Mouse (Mus musculus) brown adipose tissue, adult 24 weeks (tissue): ENCODE results near the gene Sh3pxd2b. TPM values are rescaled to one million over a fixed set of nuclear protein-coding genes. Genes with fewer than 3 reads are reported as not detected.
A peak's percentile ranks its signal among the peaks of the same experiment; 100 is the strongest.

Experiments used
- H3K27ac ChIP-seq: fragments of 200-500 bp; replicated peaks from 2 replicates; pipeline ENCODE4 v1.5.1; 2012; ENCODE audit warnings: low read depth, mild to moderate bottlenecking, low read length
- H3K4me1 ChIP-seq: fragments of 200-500 bp; 2 replicates; pipeline ENCODE4 v1.6.1; 2012; ENCODE audit warnings: low read length, mixed read lengths; ENCODE audit not compliant: control insufficient read depth, insufficient read depth, insufficient read length
- H3K4me3 ChIP-seq: fragments of 200-500 bp; 2 replicates; pipeline ENCODE4 v1.5.1; 2012; ENCODE audit warnings: low read depth, mild to moderate bottlenecking, low read length, moderate library complexity; ENCODE audit not compliant: insufficient read depth
- polyA plus RNA-seq: library from polyadenylated mRNA; stranded (reverse); fragments of >200 nt; gene quantifications from 2 replicates; pipeline ENCODE4 v1.2.4, GENCODE M21; 2012; ENCODE audit not compliant: missing spikeins, insufficient read depth, insufficient read length

The Sh3pxd2b gene
- polyA plus RNA-seq, 1 experiment: 5.6 TPM

DNA sequence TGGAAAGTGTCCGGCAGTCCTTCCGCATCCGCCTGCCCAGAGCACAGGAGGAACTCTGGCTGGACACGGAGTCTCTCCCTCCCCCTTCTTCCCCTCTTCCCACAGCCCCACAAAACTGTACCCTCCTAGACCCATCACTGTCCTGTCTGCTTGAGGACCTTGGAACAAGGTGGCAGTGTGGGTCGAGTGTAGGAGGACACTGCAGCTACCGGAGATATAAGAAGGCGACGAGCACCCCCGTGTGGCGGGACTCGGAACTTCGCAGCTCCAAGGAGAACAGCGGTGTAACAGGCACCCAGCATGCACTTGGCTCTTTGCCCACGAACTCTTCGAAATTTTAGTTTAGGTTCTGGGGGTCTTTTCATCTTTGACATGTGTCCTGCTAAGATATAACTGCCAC is 23.0 kb upstream of the Sh3pxd2b start:
- no peaks in the 10 kb centered on the region for H3K4me1 ChIP-seq
- peak overlapping the region; percentile 41 for H3K4me3 ChIP-seq
- H3K27ac ChIP-seq: no peak overlapping the region

DNA sequence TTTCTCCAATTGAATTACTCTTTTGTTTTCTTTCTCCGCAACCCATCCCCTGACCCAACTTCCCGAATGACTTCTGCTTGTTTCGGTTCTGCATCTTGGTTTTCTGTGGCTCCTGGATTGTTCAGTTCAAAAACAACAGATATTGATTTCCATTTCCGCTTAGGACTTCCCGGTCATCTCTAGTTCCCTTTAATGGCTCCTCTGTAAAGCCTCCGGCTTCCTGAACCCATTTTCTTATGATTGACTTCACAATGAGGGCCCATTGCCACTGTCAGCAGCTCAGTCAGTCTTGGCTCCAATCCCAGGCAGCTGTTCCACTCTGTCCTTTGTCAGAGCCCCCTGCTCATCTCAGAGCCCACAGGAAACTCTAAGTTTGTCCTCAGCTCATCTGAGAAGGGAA is 16.5 kb upstream of the Sh3pxd2b start:
- no peak overlapping the region for H3K4me3 ChIP-seq
- 0 out of 2 replicates have a peak overlapping the region, but pooled peaks have one; percentile 36 for H3K27ac ChIP-seq
- peaks cover 4% of the 10 kb centered on the region; the same call in 1 of the 2 replicates for H3K4me1 ChIP-seq

DNA sequence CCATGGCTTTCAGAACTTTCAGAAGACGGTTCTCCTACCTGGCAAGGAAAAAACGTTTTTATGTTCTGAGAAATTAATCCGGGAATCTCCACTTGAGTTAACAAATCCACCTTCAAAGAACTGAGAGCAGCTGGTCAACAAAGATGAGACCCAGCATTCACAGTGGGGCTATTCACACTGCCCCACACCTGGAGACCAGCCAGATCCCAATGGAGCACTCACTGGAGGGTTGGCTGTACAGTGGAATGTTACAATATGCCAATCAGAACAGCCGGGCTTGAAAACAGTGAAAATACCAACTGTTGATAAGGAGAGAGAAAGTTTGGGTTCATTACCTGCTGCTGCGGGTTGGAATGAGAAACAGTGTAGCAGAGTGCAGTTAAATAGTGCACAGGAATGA is 15.8 kb upstream of the Sh3pxd2b start:
- Histone ChIP-seq H3K27ac (peak overlapping the region; percentile 36; the same call in 1 of the 2 replicates), H3K4me3 (no peak overlapping the region), H3K4me1 (peaks cover 4% of the 10 kb centered on the region; the same call in 1 of the 2 replicates)

- no peak overlapping the region for H3K27ac ChIP-seq
- peaks cover 4% of the 10 kb centered on the region for H3K4me1 ChIP-seq
Observed at GRCm38 (mm10) chr11:32333235-32333634, 14.4 kb upstream of the Sh3pxd2b start.

GRCm38 (mm10) chr11:32336435-32336907 is 11.1 kb upstream of the Sh3pxd2b start:
- Histone ChIP-seq H3K4me3 (no peak overlapping the region), H3K4me1 (peaks cover 10% of the 10 kb centered on the region), H3K27ac (no peak overlapping the region)

More at GRCm38 (mm10) chr11:32333235-32333634, 14.4 kb upstream of the Sh3pxd2b start:
- H3K4me3 ChIP-seq: no peak overlapping the region

DNA sequence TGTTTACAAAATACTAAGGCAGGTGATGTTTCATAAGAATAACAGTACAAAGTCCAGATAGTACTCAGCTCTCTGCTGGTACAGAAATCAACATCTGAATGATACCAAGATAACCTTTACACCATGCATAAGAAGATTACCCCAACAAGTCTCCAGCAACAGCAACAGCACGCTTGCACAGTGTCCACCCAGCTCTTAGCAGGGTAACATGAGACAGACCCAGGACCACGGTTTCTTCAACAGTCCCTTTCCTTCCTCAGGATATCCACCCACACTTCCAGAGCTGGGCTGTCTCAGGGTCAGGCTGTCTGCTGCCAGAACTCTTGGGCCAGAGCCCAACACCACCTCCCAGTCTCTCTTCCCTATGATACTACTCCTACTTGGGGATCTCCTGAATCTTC is 8.5 kb upstream of the Sh3pxd2b start:
- H3K4me1 ChIP-seq: peaks cover 10% of the 10 kb centered on the region
- no peak overlapping the region for H3K27ac ChIP-seq
- H3K4me3 ChIP-seq: no peak overlapping the region

GRCm38 (mm10) chr11:32340476-32341473 is 6.8 kb upstream of the Sh3pxd2b start:
- Histone ChIP-seq H3K4me1 (peaks cover 10% of the 10 kb centered on the region), H3K4me3 (no peak overlapping the region), H3K27ac (no peak overlapping the region)

- H3K27ac ChIP-seq: no peak overlapping the region
- no peak overlapping the region for H3K4me3 ChIP-seq
- H3K4me1 ChIP-seq: peaks cover 10% of the 10 kb centered on the region
Observed at GRCm38 (mm10) chr11:32342770-32343191, 4.8 kb upstream of the Sh3pxd2b start.

DNA sequence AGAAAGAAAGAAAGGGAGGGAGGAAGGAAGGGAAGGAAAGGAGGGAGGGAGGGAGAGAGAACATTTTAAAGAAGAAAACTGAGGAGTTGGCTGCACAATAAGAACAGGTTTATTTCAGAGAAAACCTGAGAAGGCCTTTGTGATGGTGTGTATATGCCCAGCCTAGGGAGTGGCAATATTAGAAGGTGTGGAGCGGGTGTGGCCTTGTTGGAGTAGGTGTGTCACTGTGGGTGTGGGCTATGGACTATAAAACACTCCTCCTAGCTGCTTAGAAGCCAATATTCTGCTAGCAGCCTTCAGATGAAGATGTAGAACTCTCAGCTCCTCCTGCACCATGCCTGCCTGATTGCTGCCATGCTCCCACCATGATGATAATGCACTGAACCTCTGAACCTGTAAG is 4.3 kb upstream of the Sh3pxd2b start:
- H3K4me1 ChIP-seq: peaks cover 10% of the 10 kb centered on the region
- H3K4me3 ChIP-seq: no peak overlapping the region

DNA sequence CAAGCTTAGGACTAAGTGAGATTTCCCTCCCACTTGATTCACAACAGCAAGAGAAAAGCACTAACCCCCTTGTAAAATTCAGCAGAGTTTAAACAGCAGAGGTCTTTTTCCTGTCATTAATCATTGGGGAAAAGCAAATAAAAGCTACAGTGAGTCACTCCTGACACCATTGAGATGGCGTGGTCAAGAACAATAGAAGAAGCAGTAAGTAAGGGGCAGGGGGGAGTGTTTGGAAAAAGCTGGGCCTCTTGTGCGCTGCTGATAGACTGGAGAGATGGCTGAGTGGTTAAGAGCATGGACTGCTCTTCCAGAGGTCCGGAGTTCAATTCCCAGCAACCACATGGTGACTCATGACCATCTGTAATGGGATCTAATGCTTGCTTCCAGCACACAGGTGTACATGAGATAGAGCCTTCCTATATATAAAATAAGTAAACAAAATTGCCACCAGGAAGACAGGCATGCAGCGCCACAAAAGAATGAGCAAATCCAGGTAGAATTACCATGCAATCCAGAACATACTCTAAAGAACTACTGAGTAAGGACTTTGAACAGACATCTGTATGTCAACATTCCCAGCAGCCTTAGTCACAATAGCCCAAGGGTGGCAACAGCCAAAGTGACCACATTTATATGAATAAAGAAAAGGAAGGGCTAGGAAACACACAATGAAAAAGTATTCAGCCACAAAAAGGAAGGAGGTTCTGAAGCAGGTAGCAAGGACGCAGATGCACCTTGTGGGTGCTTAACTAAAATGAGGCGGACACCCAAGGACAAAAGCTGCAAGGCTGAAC is 1.9 kb upstream of the Sh3pxd2b start:
- Histone ChIP-seq H3K27ac (no peak overlapping the region), H3K4me1 (peaks cover 3% of the 10 kb centered on the region), H3K4me3 (no peak overlapping the region)

More for the DNA sequence above, 4.3 kb upstream of the Sh3pxd2b start:
- no peak overlapping the region for H3K27ac ChIP-seq

DNA sequence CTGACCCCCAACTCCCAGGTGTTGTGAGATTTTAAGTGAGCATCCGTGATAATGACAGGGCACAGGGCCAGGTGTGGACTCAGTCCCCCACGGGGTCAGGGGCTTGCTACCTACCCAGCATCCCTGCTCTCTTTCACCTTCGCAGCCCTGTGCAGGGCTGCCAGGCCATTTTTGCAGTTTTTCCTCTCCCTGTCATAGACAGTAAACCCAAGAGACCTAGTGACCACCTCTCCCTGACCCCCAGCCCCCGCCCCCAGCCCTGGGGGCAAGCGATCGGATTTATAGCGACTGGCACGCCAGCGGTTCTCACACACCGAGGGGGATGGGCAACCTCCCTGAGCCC is 385 bp upstream of the Sh3pxd2b start:
- Histone ChIP-seq H3K27ac (no peak overlapping the region), H3K4me1 (peaks cover 3% of the 10 kb centered on the region), H3K4me3 (peak overlapping the region; percentile 66)

- Histone ChIP-seq H3K4me1 (peaks cover 3% of the 10 kb centered on the region), H3K4me3 (peak overlapping the region; percentile 88), H3K27ac (peak overlapping the region; percentile 59)
Observed at GRCm38 (mm10) chr11:32348433-32349283, 1.0 kb downstream of the Sh3pxd2b start.

GRCm38 (mm10) chr11:32349284-32349953 is 1.8 kb downstream of the Sh3pxd2b start:
- Histone ChIP-seq H3K27ac (peak overlapping the region; percentile 59), H3K4me1 (peaks cover 3% of the 10 kb centered on the region), H3K4me3 (peak overlapping the region; percentile 34; the same call in 1 of the 2 replicates)

GRCm38 (mm10) chr11:32352946-32353345 is 5.3 kb downstream of the Sh3pxd2b start:
- H3K27ac ChIP-seq: no peak overlapping the region
- peaks cover 11% of the 10 kb centered on the region for H3K4me1 ChIP-seq
- no peak overlapping the region for H3K4me3 ChIP-seq
